Mouse (Mus musculus): ENCODE measurements around the gene Slc1a7. TPM values are rescaled to one million over a fixed set of nuclear protein-coding genes. Genes with fewer than 3 reads are reported as not detected.

Gene Slc1a7
- total and polyA plus RNA-seq, 2 experiments from 2014 or later, result 0.08 to 0.65 TPM

- no peaks in the 10 kb centered on the region for H3K27me3 ChIP-seq (ENCODE audit: control insufficient read depth, insufficient read depth, low read length)
- DNase-seq (ENCODE audit: low spot score) (peak; percentile 58), ATAC-seq (ENCODE audit: insufficient read depth, low read depth) (peak; percentile 52)
- H3K27ac ChIP-seq (ENCODE audit: low read depth), result no peak overlapping the region
- WGBS, result 26% methylated on average over 11 of the region's 11 CpGs
- H3K9ac ChIP-seq (replicated peaks; ENCODE audit: low read depth, low read length), result no peak overlapping the region
- H3K4me2 ChIP-seq (ENCODE audit: low read depth, low read length), result no peak overlapping the region
- no peak overlapping the region for H3K4me3 ChIP-seq (ENCODE audit: low read depth, low read length)
- no peaks in the 10 kb centered on the region for H3K36me3 ChIP-seq (replicated peaks; ENCODE audit: control insufficient read depth, insufficient read depth, low read length)
- no peaks in the 10 kb centered on the region for H3K4me1 ChIP-seq (ENCODE audit: control insufficient read depth, insufficient read depth)
- TF ChIP-seq EP300 (IDR thresholded peaks at IDR 0.05; ENCODE audit: low read depth) (peak; percentile 25; the same call in 1 of the 2 replicates), CTCF (IDR thresholded peaks at IDR 0.05; ENCODE audit: low read depth) (no peak)
- no peaks in the 10 kb centered on the region for H3K9me3 ChIP-seq (replicated peaks; ENCODE audit: control insufficient read depth, low read length)
These were observed 30.7 kb downstream of the Slc1a7 start for GRCm38 (mm10) chr4:107998641-107999332.

GRCm38 (mm10) chr4:107999380-107999779, 31.2 kb downstream of the Slc1a7 start:
- TF ChIP-seq CTCF (IDR thresholded peaks at IDR 0.05; ENCODE audit: low read depth) (no peak), EP300 (IDR thresholded peaks at IDR 0.05; ENCODE audit: low read depth) (0 out of 2 replicates have a peak, but pooled peaks have one; percentile 1)

GRCm38 (mm10) chr4:108005328-108005727, 37.2 kb downstream of the Slc1a7 start:
- DNase-seq (ENCODE audit: low spot score), result peak; percentile 41
- Histone ChIP-seq H3K4me1 (ENCODE audit: control insufficient read depth, insufficient read depth) (no peaks in the 10 kb centered on the region; the same call in 1 of the 2 replicates), H3K36me3 (replicated peaks; ENCODE audit: control insufficient read depth, insufficient read depth, low read length) (no peaks in the 10 kb centered on the region), H3K9me3 (replicated peaks; ENCODE audit: control insufficient read depth, low read length) (no peaks in the 10 kb centered on the region), H3K4me3 (ENCODE audit: low read depth, low read length) (no peak overlapping the region), H3K27ac (ENCODE audit: low read depth) (no peak overlapping the region), H3K4me2 (ENCODE audit: low read depth, low read length) (no peak overlapping the region), H3K9ac (replicated peaks; ENCODE audit: low read depth, low read length) (no peak overlapping the region), H3K27me3 (ENCODE audit: control insufficient read depth, insufficient read depth, low read length) (no peaks in the 10 kb centered on the region)
- peak; percentile 70 for ATAC-seq (ENCODE audit: insufficient read depth, low read depth)
- no peak for TF ChIP-seq EP300 (IDR thresholded peaks at IDR 0.05; ENCODE audit: low read depth)
- no peak for TF ChIP-seq CTCF (IDR thresholded peaks at IDR 0.05; ENCODE audit: low read depth)
- WGBS, result 37% methylated on average over 7 of the region's 7 CpGs

More at GRCm38 (mm10) chr4:107999380-107999779, 31.2 kb downstream of the Slc1a7 start:
- no peaks in the 10 kb centered on the region for H3K9me3 ChIP-seq (replicated peaks; ENCODE audit: control insufficient read depth, low read length)
- 79% methylated on average over 1 of the region's 1 CpGs for WGBS
- no peaks in the 10 kb centered on the region for H3K27me3 ChIP-seq (ENCODE audit: control insufficient read depth, insufficient read depth, low read length)
- H3K9ac ChIP-seq (replicated peaks; ENCODE audit: low read depth, low read length), result no peak overlapping the region
- ATAC-seq (ENCODE audit: insufficient read depth, low read depth), result no peak
- H3K27ac ChIP-seq (ENCODE audit: low read depth), result no peak overlapping the region
- no peak overlapping the region for H3K4me3 ChIP-seq (ENCODE audit: low read depth, low read length)
- H3K36me3 ChIP-seq (replicated peaks; ENCODE audit: control insufficient read depth, insufficient read depth, low read length), result no peaks in the 10 kb centered on the region
- DNase-seq (ENCODE audit: low spot score), result no peak
- no peak overlapping the region for H3K4me2 ChIP-seq (ENCODE audit: low read depth, low read length)
- no peaks in the 10 kb centered on the region for H3K4me1 ChIP-seq (ENCODE audit: control insufficient read depth, insufficient read depth)

GRCm38 (mm10) chr4:108007532-108008103, 39.5 kb downstream of the Slc1a7 start:
- H3K4me1 ChIP-seq (ENCODE audit: control insufficient read depth, insufficient read depth), result no peaks in the 10 kb centered on the region; the same call in 1 of the 2 replicates
- H3K27ac ChIP-seq (ENCODE audit: low read depth), result no peak overlapping the region
- no peaks in the 10 kb centered on the region for H3K9me3 ChIP-seq (replicated peaks; ENCODE audit: control insufficient read depth, low read length)
- ATAC-seq (ENCODE audit: insufficient read depth, low read depth), result no peak
- H3K9ac ChIP-seq (replicated peaks; ENCODE audit: low read depth, low read length), result no peak overlapping the region
- no peak overlapping the region for H3K4me2 ChIP-seq (ENCODE audit: low read depth, low read length)
- no peaks in the 10 kb centered on the region for H3K36me3 ChIP-seq (replicated peaks; ENCODE audit: control insufficient read depth, insufficient read depth, low read length)
- H3K27me3 ChIP-seq (ENCODE audit: control insufficient read depth, insufficient read depth, low read length), result no peaks in the 10 kb centered on the region
- no peak overlapping the region for H3K4me3 ChIP-seq (ENCODE audit: low read depth, low read length)
- TF ChIP-seq CTCF (IDR thresholded peaks at IDR 0.05; ENCODE audit: low read depth) (no peak), EP300 (IDR thresholded peaks at IDR 0.05; ENCODE audit: low read depth) (no peak)
- no peak for DNase-seq (ENCODE audit: low spot score)
- WGBS, result 74% methylated on average over 7 of the region's 7 CpGs

GRCm38 (mm10) chr4:108008541-108008940, 40.4 kb downstream of the Slc1a7 start:
- Histone ChIP-seq H3K4me3 (ENCODE audit: low read depth, low read length) (no peak overlapping the region), H3K27ac (ENCODE audit: low read depth) (no peak overlapping the region), H3K9ac (replicated peaks; ENCODE audit: low read depth, low read length) (no peak overlapping the region), H3K36me3 (replicated peaks; ENCODE audit: control insufficient read depth, insufficient read depth, low read length) (no peaks in the 10 kb centered on the region), H3K27me3 (ENCODE audit: control insufficient read depth, insufficient read depth, low read length) (no peaks in the 10 kb centered on the region), H3K4me2 (ENCODE audit: low read depth, low read length) (no peak overlapping the region), H3K4me1 (ENCODE audit: control insufficient read depth, insufficient read depth) (no peaks in the 10 kb centered on the region; the same call in 1 of the 2 replicates), H3K9me3 (replicated peaks; ENCODE audit: control insufficient read depth, low read length) (no peaks in the 10 kb centered on the region)
- 51% methylated on average over 8 of the region's 8 CpGs for WGBS
- DNase-seq (ENCODE audit: low spot score), result no peak
- ATAC-seq (ENCODE audit: insufficient read depth, low read depth), result no peak
- TF ChIP-seq EP300 (IDR thresholded peaks at IDR 0.05; ENCODE audit: low read depth), result no peak
- no peak for TF ChIP-seq CTCF (IDR thresholded peaks at IDR 0.05; ENCODE audit: low read depth)

Data from heart, postnatal 0 days (tissue).